Mouse (Mus musculus) E14TG2a.4 (cell line): ENCODE measurements around the gene Folh1.
"Not testable (repeated sequence)": the region's sequence is repeated elsewhere in the genome, so short reads cannot be mapped to it uniquely, and the experiment has no call there.

Source experiments
- CTCF ChIP-seq: conservative IDR thresholded peaks from 2 replicates; pipeline ENCODE4 v1.5.1; 2014; ENCODE audit warnings: low read length
- NANOG ChIP-seq: IDR thresholded peaks from 2 replicates; pipeline ENCODE4 v1.6.1; 2014; ENCODE audit warnings: borderline replicate concordance, low read length, mixed read lengths
- POU5F1 ChIP-seq: IDR thresholded peaks from 2 replicates; pipeline ENCODE4 v1.6.1; 2014; ENCODE audit warnings: low read length, borderline replicate concordance

GRCm38 (mm10) chr7:86815241-86815640 is 39.5 kb upstream of the Folh1 start:
- not testable (repeated sequence) for TF ChIP-seq CTCF, POU5F1, NANOG
